Mouse (Mus musculus) sigmoid colon, adult 10 weeks (tissue): ENCODE data around the gene Nlrp4b. TPM values are rescaled to one million over a fixed set of nuclear protein-coding genes. Genes with fewer than 3 reads are reported as not detected.

Source experiments
- polyA plus RNA-seq: library from polyadenylated mRNA; stranded (reverse); fragments of 350-450 nt; fragmentation: Illumina TruSeq; extraction: RNeasy Lipid Tissue Mini Kit (QIAGEN cat#74804); gene quantifications from one replicate; pipeline ENCODE4 v1.2.3, GENCODE M21; 2014; ENCODE audit warnings: low read depth, low replicate concordance

The Nlrp4b gene
- not detected for polyA plus RNA-seq

DNA sequence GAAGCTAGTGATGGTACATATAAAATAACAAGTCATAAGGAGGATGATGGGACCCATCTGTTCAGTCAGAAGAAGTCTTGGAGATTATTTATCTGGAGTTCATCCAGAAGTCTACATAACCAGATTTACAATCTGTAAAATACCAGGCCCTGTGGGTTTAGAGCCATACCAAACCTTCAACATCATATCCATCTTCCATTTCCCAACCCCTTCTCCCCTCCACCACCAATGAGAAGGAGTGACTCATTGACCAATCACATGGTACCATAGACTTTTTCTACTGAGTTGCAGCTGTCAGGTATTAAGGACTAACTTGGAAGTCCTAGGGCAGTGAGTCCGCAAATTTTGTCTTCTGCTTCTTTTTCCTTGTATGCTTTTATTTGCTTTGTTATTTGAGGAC, at the start of gene Nlrp4b:
Nlrp4b (plus strand) TSS at position 301 of the 400 bp plus-strand sequence.

DNA sequence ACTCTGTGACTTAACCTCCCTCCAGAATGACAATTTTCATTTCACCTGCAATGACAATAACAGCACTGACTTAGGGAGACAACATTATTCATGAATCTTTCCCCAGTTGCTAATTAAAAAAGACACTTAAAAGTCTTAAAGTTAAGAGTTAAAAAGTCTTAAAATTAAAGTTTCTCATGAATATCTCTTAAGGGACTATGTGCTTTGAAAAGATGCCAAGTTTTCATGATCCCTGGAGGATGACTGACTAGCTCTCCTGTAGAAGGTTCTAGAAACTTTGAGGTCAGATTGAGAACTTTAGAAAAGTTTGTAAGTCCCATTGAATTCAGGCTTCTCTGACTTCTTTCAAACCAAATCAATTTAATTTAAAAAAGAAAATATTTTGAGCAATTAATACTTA, 66.7 kb downstream of the Nlrp4b start, which contains the start of gene Vmn1r71:
Vmn1r71 (minus strand) TSS at position 101 of the 400 bp plus-strand sequence.

Other genes with a start within 250 kb of the Nlrp4b start
- gene Vmn1r67, start 244.5 kb upstream of the Nlrp4b start, polyA plus RNA-seq = not detected
- gene Zik1, start 192.4 kb upstream of the Nlrp4b start, polyA plus RNA-seq = 1.9 TPM
- gene Vmn1r68, start 129.3 kb upstream of the Nlrp4b start, polyA plus RNA-seq = not detected
- not detected for gene Vmn1r69, start 74.1 kb upstream of the Nlrp4b start, polyA plus RNA-seq
- gene Vmn1r70, start 56.3 kb upstream of the Nlrp4b start, polyA plus RNA-seq = not detected
- gene Vmn1r71, start 66.6 kb downstream of the Nlrp4b start, polyA plus RNA-seq = not detected
- gene Zscan4b, start 217.3 kb downstream of the Nlrp4b start, polyA plus RNA-seq = not detected